Mouse (Mus musculus) liver, postnatal 0 days (tissue): ENCODE data around the gene Pafah1b1. TPM values are rescaled to one million over a fixed set of nuclear protein-coding genes. Genes with fewer than 3 reads are reported as not detected.
A peak's percentile ranks its signal among the peaks of the same experiment; 100 is the strongest.

Experiments used
- ATAC-seq: fragments of 200-750 bp; cut with Nextera tagmentation; 2 replicates; pipeline ENCODE4 v1.8.0; 2017; ENCODE audit warnings: mild to moderate bottlenecking, moderate library complexity
- DNase-seq: peaks from one replicate; pipeline ENCODE4 v3.0.0-alpha.2; 2016
- H3K27ac ChIP-seq: fragments of 300-500 bp; sonication (generic); 2 replicates; pipeline ENCODE4 v1.5.1; 2014; ENCODE audit warnings: antibody characterized with exemption, moderate library complexity, mild to moderate bottlenecking, low read depth
- H3K27me3 ChIP-seq: fragments of 300-500 bp; sonication (generic); 2 replicates; pipeline ENCODE4 v1.6.1; 2014; ENCODE audit warnings: low read length, control low read depth, mixed read lengths; ENCODE audit not compliant: insufficient read depth
- H3K36me3 ChIP-seq: fragments of 300-500 bp; sonication (generic); replicated peaks from 2 replicates; pipeline ENCODE4 v1.6.1; 2014; ENCODE audit warnings: mild to moderate bottlenecking, control low read depth, low read length, moderate library complexity, mixed read lengths; ENCODE audit not compliant: insufficient read depth
- H3K4me1 ChIP-seq: fragments of 300-500 bp; sonication (generic); 2 replicates; pipeline ENCODE4 v1.6.1; 2014; ENCODE audit warnings: antibody characterized with exemption, mild to moderate bottlenecking, control low read depth; ENCODE audit not compliant: insufficient read depth
- H3K4me2 ChIP-seq: fragments of 300-500 bp; sonication (generic); 2 replicates; pipeline ENCODE4 v1.6.1; 2014; ENCODE audit warnings: low read depth, mild to moderate bottlenecking, low read length, moderate library complexity, mixed read lengths
- H3K4me3 ChIP-seq: fragments of 300-500 bp; sonication (generic); 2 replicates; pipeline ENCODE4 v1.5.1; 2014; ENCODE audit warnings: low read depth, low read length
- H3K9ac ChIP-seq: fragments of 300-500 bp; sonication (generic); replicated peaks from 2 replicates; pipeline ENCODE4 v1.6.1; 2014; ENCODE audit warnings: mild to moderate bottlenecking, moderate library complexity
- H3K9me3 ChIP-seq: fragments of 300-500 bp; sonication (generic); 2 replicates; pipeline ENCODE4 v1.6.1; 2016; ENCODE audit warnings: mild to moderate bottlenecking, control low read depth, low read length, mixed read lengths
- CTCF ChIP-seq: sonication (generic); IDR thresholded peaks from 2 replicates; pipeline ENCODE4 v1.5.1; 2016; ENCODE audit warnings: antibody characterized with exemption, low read depth
- EP300 ChIP-seq: IDR thresholded peaks from 2 replicates; pipeline ENCODE4 v1.6.1; 2016; ENCODE audit warnings: antibody characterized with exemption, low read depth, mild to moderate bottlenecking
- WGBS: fragments of 180-500 bp; shearing (Covaris S2); extraction: QIAGEN DNeasy Blood & Tissue Kit; methylation state at CpG from one replicate; pipeline ENCODE4 v1.1.7; 2014; ENCODE audit not compliant: insufficient replicate concordance; 5-methylcytosine and 5-hydroxymethylcytosine counted together
- polyA plus RNA-seq: library from polyadenylated mRNA; unstranded; fragments of >200 nt; fragmentation: Nextera tagmentation; extraction: Ambion mirVana; gene quantifications from 2 replicates; pipeline ENCODE4 v1.2.1, GENCODE M21; 2015

Pafah1b1 gene
- polyA plus RNA-seq, 1 experiment from 2014 or later: 24.1 TPM

DNA sequence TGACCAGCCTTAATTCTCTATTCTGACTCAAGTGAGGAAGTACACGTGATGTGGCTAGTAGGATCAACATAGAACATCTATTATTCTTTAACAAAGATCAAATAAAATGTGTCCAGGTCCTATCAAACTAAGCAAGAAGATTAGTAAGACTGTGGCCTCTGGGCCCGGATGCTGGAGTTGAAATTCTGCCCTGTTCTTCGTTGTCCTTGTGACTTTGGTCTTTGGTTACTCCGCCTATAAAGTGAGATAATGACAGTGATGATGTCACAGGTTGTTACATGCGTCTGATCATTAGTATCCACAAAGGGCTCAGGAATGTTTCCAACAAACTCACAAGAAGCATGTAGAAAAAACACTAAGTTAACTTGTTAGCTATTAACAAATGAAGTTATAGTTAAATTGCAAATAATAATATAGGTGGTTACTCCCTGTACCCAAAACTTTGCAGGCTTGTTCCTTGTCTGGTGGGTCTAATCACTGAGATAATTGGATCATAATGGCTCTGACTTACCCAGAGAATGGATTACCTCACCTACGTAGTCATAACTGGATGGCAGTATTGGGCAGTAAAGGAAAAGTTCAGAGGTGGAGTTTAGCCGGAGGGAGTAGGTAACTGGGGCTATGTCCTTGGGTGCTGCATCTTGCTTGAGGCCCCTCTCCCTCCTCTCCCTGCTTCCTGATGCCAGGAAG, 26.3 kb upstream of the Pafah1b1 start:
- TF ChIP-seq EP300 (no peak), CTCF (no peak)
- H3K27me3 ChIP-seq: no peaks in the 10 kb centered on the region
- no peak overlapping the region for H3K27ac ChIP-seq
- 66% methylated on average over 7 of the region's 7 CpGs for WGBS
- no peak for ATAC-seq
- H3K9ac ChIP-seq: no peak overlapping the region
- no peaks in the 10 kb centered on the region for H3K4me1 ChIP-seq
- no peak for DNase-seq
- no peak overlapping the region for H3K4me3 ChIP-seq
- no peaks in the 10 kb centered on the region for H3K9me3 ChIP-seq
- H3K4me2 ChIP-seq: no peak overlapping the region
- no peaks in the 10 kb centered on the region for H3K36me3 ChIP-seq

DNA sequence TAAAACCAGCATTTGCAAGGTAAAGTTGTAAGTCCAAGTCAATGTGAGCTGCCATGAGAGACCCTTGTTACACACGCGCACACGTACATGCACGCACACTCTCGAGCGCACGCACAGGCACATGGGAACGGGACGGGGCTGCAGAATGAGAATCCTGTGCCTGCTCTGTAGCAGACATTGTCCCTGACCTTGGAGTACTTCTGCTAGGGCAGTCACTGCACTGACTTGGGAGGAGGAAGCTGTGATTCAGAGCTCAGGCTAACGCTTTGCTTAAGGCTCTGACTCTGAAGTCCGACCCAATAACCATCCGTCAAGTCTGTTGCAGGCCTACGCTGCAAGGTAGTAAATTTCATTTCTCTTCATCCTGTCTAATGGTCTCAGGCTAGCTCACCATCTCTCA, 24.8 kb upstream of the Pafah1b1 start:
- TF ChIP-seq CTCF (no peak), EP300 (no peak)
- Histone ChIP-seq H3K27me3 (no peaks in the 10 kb centered on the region), H3K27ac (no peak overlapping the region), H3K4me2 (no peak overlapping the region), H3K36me3 (no peaks in the 10 kb centered on the region), H3K9me3 (no peaks in the 10 kb centered on the region), H3K4me3 (no peak overlapping the region), H3K9ac (no peak overlapping the region), H3K4me1 (no peaks in the 10 kb centered on the region)
- ATAC-seq: no peak
- 85% methylated on average over 13 of the region's 13 CpGs for WGBS
- no peak for DNase-seq

DNA sequence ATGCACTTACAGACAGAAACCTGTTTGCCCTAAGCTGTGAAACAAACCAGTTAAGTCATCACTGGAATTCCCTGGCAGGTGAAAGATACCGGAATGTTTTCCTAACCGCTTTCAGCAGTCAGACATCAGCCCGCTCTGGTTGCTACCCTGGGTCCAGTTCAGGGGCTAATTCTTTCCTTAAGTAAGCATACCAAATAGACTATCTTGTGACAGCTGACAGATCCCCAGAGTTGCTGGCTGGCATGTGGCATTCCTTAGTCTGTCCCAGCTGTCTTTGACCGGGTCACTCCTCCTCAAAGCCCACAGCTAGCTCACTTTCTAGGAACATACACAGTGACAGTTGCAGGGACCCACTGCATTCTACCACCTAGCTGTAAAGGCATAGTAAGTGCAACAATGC, 23.6 kb upstream of the Pafah1b1 start:
- no peaks in the 10 kb centered on the region for H3K9me3 ChIP-seq
- H3K4me1 ChIP-seq: no peaks in the 10 kb centered on the region
- ATAC-seq (no peak), DNase-seq (no peak)
- no peaks in the 10 kb centered on the region for H3K36me3 ChIP-seq
- H3K27me3 ChIP-seq: no peaks in the 10 kb centered on the region
- H3K9ac ChIP-seq: no peak overlapping the region
- H3K4me2 ChIP-seq: no peak overlapping the region
- H3K4me3 ChIP-seq: no peak overlapping the region
- WGBS: 79% methylated on average over 4 of the region's 4 CpGs
- TF ChIP-seq CTCF (no peak), EP300 (no peak)
- no peak overlapping the region for H3K27ac ChIP-seq

DNA sequence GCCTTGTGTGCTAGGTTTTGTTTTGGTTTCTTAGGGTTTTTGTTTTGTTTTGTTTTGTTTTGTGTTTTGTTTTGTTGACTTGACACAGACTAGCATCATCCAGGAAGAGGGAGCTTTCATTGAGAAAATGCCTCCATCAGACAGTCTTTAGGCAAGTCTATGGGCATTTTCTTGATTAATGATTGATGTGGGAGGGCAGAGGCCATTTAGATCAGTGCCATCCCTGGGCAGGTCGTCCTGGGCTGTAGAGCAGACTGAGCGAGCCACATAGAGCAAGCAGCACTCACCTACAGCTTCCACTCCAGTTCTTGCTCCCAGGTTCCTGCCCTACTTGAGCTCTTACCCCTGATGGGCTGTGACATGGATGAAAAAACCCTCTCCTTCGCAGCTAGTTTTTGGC, 13.4 kb upstream of the Pafah1b1 start:
- Histone ChIP-seq H3K4me3 (no peak overlapping the region), H3K4me1 (no peaks in the 10 kb centered on the region), H3K9me3 (no peaks in the 10 kb centered on the region; the same call in 1 of the 2 replicates), H3K27me3 (no peaks in the 10 kb centered on the region), H3K27ac (no peak overlapping the region), H3K36me3 (no peaks in the 10 kb centered on the region), H3K9ac (no peak overlapping the region), H3K4me2 (no peak overlapping the region)
- WGBS: 58% methylated on average over 3 of the region's 3 CpGs
- no peak for TF ChIP-seq CTCF
- no peak for TF ChIP-seq EP300
- no peak for ATAC-seq
- no peak for DNase-seq

DNA sequence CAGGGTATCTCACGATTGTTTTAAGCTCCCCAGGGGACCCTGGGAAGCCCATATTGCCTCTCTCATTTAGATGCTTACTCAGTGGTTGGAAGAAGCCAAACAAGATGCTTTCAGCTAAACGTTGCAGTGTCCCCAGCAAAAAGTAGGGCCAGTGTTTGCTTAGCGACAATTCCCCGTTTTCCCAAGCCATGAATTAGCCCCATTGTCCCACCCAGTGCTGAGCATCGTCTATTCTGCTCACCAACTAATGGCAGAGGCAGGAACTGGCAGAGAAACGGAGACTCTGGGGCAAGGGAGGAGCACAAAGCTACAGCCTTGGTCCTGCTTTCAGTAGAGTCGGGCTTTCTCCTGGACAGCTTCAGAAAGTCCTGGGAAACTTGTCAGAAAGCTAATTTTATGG, 10.4 kb upstream of the Pafah1b1 start:
- no peak for ATAC-seq
- 36% methylated on average over 7 of the region's 7 CpGs for WGBS
- no peaks in the 10 kb centered on the region for H3K27me3 ChIP-seq

DNA sequence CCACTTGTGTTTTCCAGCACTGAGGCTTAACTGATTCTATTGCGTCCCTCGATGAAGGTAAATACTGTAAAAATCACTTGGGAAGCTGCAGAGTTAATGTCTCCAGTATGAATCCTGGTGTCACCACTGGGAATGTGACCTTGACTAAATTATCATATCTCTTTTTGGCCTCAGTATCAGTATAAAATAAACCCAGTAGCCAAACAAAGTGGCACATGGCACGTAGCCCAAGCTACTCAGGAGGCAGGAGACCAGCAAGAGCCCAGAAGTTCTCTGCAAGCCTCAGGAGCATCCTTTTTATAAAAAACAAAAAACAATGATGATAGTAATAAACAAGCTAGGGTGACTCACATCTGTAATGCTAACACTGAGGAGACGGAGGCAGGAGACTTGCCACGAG, 711 bp upstream of the Pafah1b1 start:
- Histone ChIP-seq H3K4me1 (peaks cover 15% of the 10 kb centered on the region), H3K9me3 (no peaks in the 10 kb centered on the region), H3K27me3 (no peaks in the 10 kb centered on the region), H3K9ac (no peak overlapping the region), H3K4me2 (peak overlapping the region; percentile 93; the same call in 1 of the 2 replicates), H3K27ac (no peak overlapping the region), H3K36me3 (no peaks in the 10 kb centered on the region), H3K4me3 (0 out of 2 replicates have a peak overlapping the region, but pooled peaks have one; percentile 95)
- 76% methylated on average over 5 of the region's 5 CpGs for WGBS
- ATAC-seq (no peak), DNase-seq (no peak)
- TF ChIP-seq EP300: no peak
- no peak for TF ChIP-seq CTCF

More for the DNA sequence above, 10.4 kb upstream of the Pafah1b1 start:
- Histone ChIP-seq H3K9ac (no peak overlapping the region), H3K9me3 (no peaks in the 10 kb centered on the region; the same call in 1 of the 2 replicates), H3K4me1 (no peaks in the 10 kb centered on the region), H3K4me2 (no peak overlapping the region), H3K27ac (no peak overlapping the region), H3K36me3 (no peaks in the 10 kb centered on the region), H3K4me3 (no peak overlapping the region)
- TF ChIP-seq EP300 (no peak), CTCF (no peak)
- DNase-seq: no peak
